Mouse (Mus musculus) G1E (cell line): ENCODE measurements around the gene Herc4. TPM values are rescaled to one million over a fixed set of nuclear protein-coding genes. Genes with fewer than 3 reads are reported as not detected.

Source experiments
- ATAC-seq: 2 replicates; pipeline ENCODE4 v1.8.0; 2016; ENCODE audit warnings: mild to moderate bottlenecking; ENCODE audit not compliant: insufficient number of reproducible peaks, poor library complexity, low FRiP score, severe bottlenecking; ENCODE audit errors: extremely low read depth
- DNase-seq: peaks from one replicate; pipeline ENCODE4 v3.0.0; 2012; ENCODE audit warnings: low spot score
- H3K27me3 ChIP-seq: 2 replicates; pipeline ENCODE4 v1.6.1; 2012; ENCODE audit warnings: mild to moderate bottlenecking, low read length, inconsistent platforms; ENCODE audit not compliant: insufficient read depth
- H3K36me3 ChIP-seq: replicated peaks from 2 replicates; pipeline ENCODE3; 2012; ENCODE audit warnings: mild to moderate bottlenecking, inconsistent platforms
- H3K4me1 ChIP-seq: 2 replicates; pipeline ENCODE4 v1.6.1; 2012; ENCODE audit warnings: low read depth, low read length, inconsistent platforms, mixed read lengths; ENCODE audit not compliant: insufficient read depth
- H3K4me3 ChIP-seq: 2 replicates; pipeline ENCODE4 v1.5.1; 2012; ENCODE audit warnings: low read depth, mild to moderate bottlenecking, inconsistent platforms, low read length, moderate library complexity, mixed read lengths
- H3K9me3 ChIP-seq: replicated peaks from 2 replicates; pipeline ENCODE4 v1.6.1; 2012; ENCODE audit warnings: inconsistent platforms
- CTCF ChIP-seq: IDR thresholded peaks from 2 replicates; pipeline ENCODE4 v1.5.1; 2012; ENCODE audit warnings: low read depth, low read length, inconsistent platforms, mixed read lengths
- GATA1 ChIP-seq: IDR thresholded peaks from 2 replicates; pipeline ENCODE4 v1.6.1; 2012; ENCODE audit warnings: borderline replicate concordance, low read length, inconsistent platforms, mixed read lengths
- GATA2 ChIP-seq: IDR thresholded peaks from 2 replicates; pipeline ENCODE4 v1.6.1; 2012; ENCODE audit warnings: low read depth, low read length, inconsistent platforms, borderline replicate concordance
- POLR2AphosphoS5 ChIP-seq: IDR thresholded peaks from 2 replicates; pipeline ENCODE4 v1.6.1; 2012; ENCODE audit warnings: low read depth, low read length, inconsistent platforms; ENCODE audit not compliant: insufficient replicate concordance
- TAL1 ChIP-seq: conservative IDR thresholded peaks from 2 replicates; pipeline ENCODE4 v1.6.1; 2012; ENCODE audit warnings: low read depth, low read length, inconsistent platforms, mixed read lengths
- polyA plus RNA-seq: library from polyadenylated mRNA; stranded (reverse); fragments of >175 nt; gene quantifications from 2 replicates; pipeline ENCODE4 v1.2.3, GENCODE M21; 2012
- total RNA-seq, 2 experiments: library from RNA; stranded (forward) in 1 of 2; stranded (reverse) in 1 of 2; fragments of 200-1000 nt in 1 of 2; fragments of >200 nt in 1 of 2; fragmentation: Nextera tagmentation in 1 of 2; gene quantifications; 2 replicates each; pipeline ENCODE4 v1.2.3; 2014 to 2017

Gene Herc4
- total and polyA plus RNA-seq, 3 experiments = 5.8 to 62.3 (median 32.9) TPM

DNA sequence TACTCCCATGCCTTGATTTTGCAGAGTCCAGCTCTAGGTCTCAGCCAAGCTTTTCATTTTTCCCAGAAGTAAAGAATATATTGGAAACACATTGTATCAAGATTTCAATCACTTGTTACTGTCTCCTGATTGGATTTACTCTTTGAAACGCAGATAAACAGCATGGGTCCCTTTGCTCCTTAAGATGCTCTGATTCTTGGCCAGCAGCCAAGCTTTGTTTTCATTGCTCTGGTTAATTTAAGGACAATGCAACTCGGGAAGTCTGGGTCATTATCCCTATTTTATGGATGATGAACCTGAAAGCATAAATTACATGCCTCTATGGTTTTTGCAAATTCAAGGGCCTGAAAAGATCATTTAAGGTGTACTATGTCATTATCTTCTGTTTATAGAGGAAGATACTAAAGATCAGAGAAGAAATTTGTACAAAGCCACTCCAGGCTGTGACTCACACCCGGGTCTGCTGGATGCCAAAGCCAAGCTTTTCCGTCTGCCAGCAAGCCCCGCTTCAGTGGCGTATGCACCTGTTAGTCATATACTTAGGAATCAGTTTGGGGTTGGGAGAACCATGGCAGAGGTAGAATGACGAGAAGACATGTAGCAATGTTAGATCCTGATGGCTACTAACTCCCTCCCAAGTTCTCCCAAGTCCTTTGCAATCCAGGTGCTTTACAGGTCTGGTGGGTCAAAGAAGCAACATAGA, 22.4 kb upstream of the Herc4 start:
- TF ChIP-seq TAL1 (no peak), GATA1 (no peak), GATA2 (no peak), POLR2AphosphoS5 (no peak), CTCF (no peak)
- Histone ChIP-seq H3K9me3 (no peaks in the 10 kb centered on the region), H3K4me1 (no peaks in the 10 kb centered on the region), H3K36me3 (no peaks in the 10 kb centered on the region), H3K27me3 (no peaks in the 10 kb centered on the region), H3K4me3 (no peak overlapping the region)
- DNase-seq (no peak), ATAC-seq (no peak)

DNA sequence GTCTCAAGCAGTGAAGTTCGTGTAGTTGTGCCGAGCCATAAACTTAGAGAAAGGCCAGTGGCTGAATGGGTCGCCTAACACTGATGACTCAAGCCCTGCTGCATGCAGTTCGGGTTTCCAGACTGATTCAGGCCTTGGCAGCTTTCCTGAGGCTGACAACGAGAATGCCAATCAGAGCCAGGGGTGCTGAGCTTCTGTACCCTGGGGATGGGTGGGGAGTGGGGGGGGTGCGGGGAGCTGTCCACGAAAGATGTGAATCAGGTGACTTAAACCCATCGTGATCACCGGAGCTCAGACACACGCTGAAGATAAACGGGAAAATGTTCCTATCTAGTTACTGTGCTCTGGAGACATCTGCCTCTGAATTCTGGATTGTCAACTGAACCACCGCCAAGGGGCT, 19.3 kb upstream of the Herc4 start:
- no peak for TF ChIP-seq POLR2AphosphoS5
- TF ChIP-seq GATA1 = no peak
- TF ChIP-seq TAL1 = no peak
- TF ChIP-seq GATA2 = no peak
- no peak for TF ChIP-seq CTCF
- no peak overlapping the region for H3K4me3 ChIP-seq
- no peaks in the 10 kb centered on the region for H3K27me3 ChIP-seq
- H3K4me1 ChIP-seq = no peaks in the 10 kb centered on the region
- no peaks in the 10 kb centered on the region for H3K9me3 ChIP-seq
- no peaks in the 10 kb centered on the region for H3K36me3 ChIP-seq
- DNase-seq (no peak), ATAC-seq (no peak)

DNA sequence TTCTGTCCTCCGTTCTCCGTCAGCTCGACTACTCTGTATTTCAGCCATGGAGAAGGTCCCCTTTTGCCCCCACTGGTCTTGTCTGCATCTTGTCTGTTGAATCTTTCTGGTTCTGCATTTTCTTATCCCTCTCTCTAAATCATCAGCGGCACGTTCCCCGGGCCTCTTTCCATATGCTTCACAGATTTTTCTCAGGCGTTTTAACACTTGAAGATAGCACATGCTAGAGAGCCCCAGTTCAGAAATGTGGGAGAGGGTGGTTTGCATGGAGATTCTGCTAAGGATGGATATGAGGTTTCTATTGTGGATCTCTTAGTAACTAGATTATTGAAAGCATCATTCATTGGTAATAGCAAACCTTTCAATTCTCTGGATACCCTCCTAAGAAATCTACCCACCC, 13.3 kb upstream of the Herc4 start:
- ATAC-seq = no peak
- Histone ChIP-seq H3K27me3 (no peaks in the 10 kb centered on the region), H3K36me3 (no peaks in the 10 kb centered on the region), H3K4me3 (no peak overlapping the region), H3K4me1 (no peaks in the 10 kb centered on the region), H3K9me3 (peaks cover 6% of the 10 kb centered on the region)
- no peak for DNase-seq
- TF ChIP-seq POLR2AphosphoS5 = no peak
- no peak for TF ChIP-seq CTCF
- TF ChIP-seq GATA1 = no peak
- no peak for TF ChIP-seq GATA2
- no peak for TF ChIP-seq TAL1

DNA sequence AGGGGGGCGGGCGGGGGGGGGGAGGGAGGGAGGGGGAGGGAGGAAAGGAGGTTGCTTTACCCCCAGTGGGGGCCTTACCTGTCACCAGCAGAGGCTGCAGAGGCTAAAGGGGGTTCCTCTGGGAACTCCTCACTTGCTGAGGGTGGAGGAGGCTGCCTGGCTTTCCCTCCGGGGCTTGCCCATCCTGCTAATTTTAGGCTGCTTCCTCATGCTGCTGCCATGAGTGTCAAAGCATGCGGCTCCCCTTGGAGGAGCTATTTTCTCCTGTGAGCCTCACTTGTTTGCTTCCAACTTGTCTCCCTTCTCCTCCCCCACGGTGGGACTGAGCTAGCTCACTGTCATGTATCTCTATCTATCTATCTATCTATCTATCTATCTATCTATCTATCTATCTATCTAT, 12.8 kb upstream of the Herc4 start:
- DNase-seq (no peak), ATAC-seq (no peak)
- H3K4me3 ChIP-seq = no peak overlapping the region
- H3K9me3 ChIP-seq = peaks cover 10% of the 10 kb centered on the region
- TF ChIP-seq GATA1 (no peak), POLR2AphosphoS5 (no peak)
- no peaks in the 10 kb centered on the region for H3K4me1 ChIP-seq
- no peaks in the 10 kb centered on the region for H3K36me3 ChIP-seq
- H3K27me3 ChIP-seq = no peaks in the 10 kb centered on the region

DNA sequence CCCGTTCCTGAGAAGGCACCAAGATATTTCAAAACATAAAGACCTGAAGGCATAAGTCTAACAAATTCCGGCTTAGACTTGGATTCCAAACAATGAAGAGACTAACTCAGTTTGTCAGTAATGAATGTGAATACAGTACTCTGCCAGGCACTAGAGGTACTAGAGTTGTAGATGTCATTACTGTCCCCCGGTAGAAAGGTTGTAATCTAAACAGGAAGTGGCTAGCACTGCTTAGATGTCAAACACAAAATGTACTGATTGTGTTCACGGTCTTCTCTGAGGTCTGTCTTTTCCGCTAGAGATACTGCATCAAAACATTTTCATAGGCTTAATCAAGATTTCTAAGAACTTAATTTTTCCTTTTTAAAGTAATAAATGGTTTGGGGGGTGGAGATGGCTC, 12.0 kb upstream of the Herc4 start:
- Histone ChIP-seq H3K4me1 (no peaks in the 10 kb centered on the region), H3K4me3 (no peak overlapping the region), H3K36me3 (no peaks in the 10 kb centered on the region), H3K27me3 (no peaks in the 10 kb centered on the region), H3K9me3 (peaks cover 13% of the 10 kb centered on the region)
- no peak for ATAC-seq
- DNase-seq = no peak
- TF ChIP-seq CTCF (no peak), GATA1 (no peak), POLR2AphosphoS5 (no peak), GATA2 (no peak), TAL1 (no peak)

DNA sequence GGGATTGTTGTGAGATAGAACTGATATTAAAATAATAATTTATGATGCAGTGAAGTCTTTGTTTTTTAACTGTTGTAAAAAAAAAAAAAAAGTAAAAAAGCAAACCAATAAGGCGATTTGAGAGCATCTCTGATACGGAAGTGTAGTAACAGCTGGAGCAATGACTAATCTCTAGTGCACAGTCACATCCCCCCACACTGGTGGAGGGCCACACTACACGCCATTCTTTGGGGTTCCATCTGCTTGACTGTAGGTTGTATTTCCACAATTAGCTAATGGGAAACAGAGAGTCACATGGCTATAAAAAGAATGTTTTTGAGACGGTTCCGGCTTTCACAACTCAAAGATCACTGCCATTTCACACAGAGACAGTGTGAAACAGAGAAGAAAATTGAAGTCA, 9.5 kb upstream of the Herc4 start:
- Histone ChIP-seq H3K4me1 (no peaks in the 10 kb centered on the region), H3K27me3 (no peaks in the 10 kb centered on the region), H3K9me3 (peaks cover 15% of the 10 kb centered on the region), H3K36me3 (no peaks in the 10 kb centered on the region), H3K4me3 (no peak overlapping the region)
- DNase-seq (no peak), ATAC-seq (no peak)
- TF ChIP-seq CTCF (no peak), TAL1 (no peak), GATA1 (no peak), GATA2 (no peak), POLR2AphosphoS5 (no peak)
